Mouse (Mus musculus) lung, embryonic 15.5 days (tissue): ENCODE data around the gene Myo15b. TPM values are rescaled to one million over a fixed set of nuclear protein-coding genes. Genes with fewer than 3 reads are reported as not detected.

Source experiments
- ATAC-seq: fragments of 200-750 bp; cut with Nextera tagmentation; 2 replicates; pipeline ENCODE4 v1.8.0; 2017; ENCODE audit warnings: moderate number of reproducible peaks, borderline replicate concordance; ENCODE audit not compliant: low FRiP score, low TSS enrichment; ENCODE audit errors: extremely low read depth
- H3K27ac ChIP-seq: fragments of 300-500 bp; sonication (generic); 2 replicates; pipeline ENCODE4 v1.5.1; 2015; ENCODE audit warnings: moderate library complexity, mild to moderate bottlenecking, inconsistent platforms
- H3K27me3 ChIP-seq: fragments of 300-500 bp; sonication (generic); 2 replicates; pipeline ENCODE4 v1.6.1; 2015; ENCODE audit warnings: inconsistent platforms
- H3K36me3 ChIP-seq: fragments of 300-500 bp; sonication (generic); 2 replicates; pipeline ENCODE4 v1.6.1; 2015; ENCODE audit warnings: inconsistent platforms
- H3K4me1 ChIP-seq: fragments of 300-500 bp; sonication (generic); 2 replicates; pipeline ENCODE4 v1.6.1; 2015; ENCODE audit warnings: inconsistent platforms
- H3K4me2 ChIP-seq: fragments of 300-500 bp; sonication (generic); 2 replicates; pipeline ENCODE4 v1.6.1; 2015; ENCODE audit warnings: inconsistent platforms, mild to moderate bottlenecking, moderate library complexity
- H3K4me3 ChIP-seq: fragments of 300-500 bp; sonication (generic); 2 replicates; pipeline ENCODE4 v1.5.1; 2015; ENCODE audit warnings: mild to moderate bottlenecking, inconsistent platforms
- H3K9ac ChIP-seq: fragments of 300-500 bp; sonication (generic); 2 replicates; pipeline ENCODE4 v1.6.1; 2015; ENCODE audit warnings: inconsistent platforms
- H3K9me3 ChIP-seq: fragments of 300-500 bp; sonication (generic); 2 replicates; pipeline ENCODE4 v1.6.1; 2016; ENCODE audit warnings: inconsistent platforms
- WGBS: fragments of 180-500 bp; shearing (Covaris S2); methylation state at CpG from one replicate; pipeline ENCODE4 v1.1.7; 2015; 5-methylcytosine and 5-hydroxymethylcytosine counted together
- polyA plus RNA-seq: library from polyadenylated mRNA; unstranded; fragments of >200 nt; fragmentation: Nextera tagmentation; extraction: Ambion mirVana; gene quantifications from 2 replicates; pipeline ENCODE4 v1.2.1, GENCODE M21; 2015

The Myo15b gene
- polyA plus RNA-seq, 1 experiment from 2014 or later = 0.49 TPM

- Histone ChIP-seq H3K4me2 (no peak overlapping the region), H3K4me1 (peaks cover 54% of the 10 kb centered on the region), H3K9me3 (no peaks in the 10 kb centered on the region), H3K36me3 (no peaks in the 10 kb centered on the region), H3K9ac (no peak overlapping the region), H3K27me3 (no peaks in the 10 kb centered on the region), H3K27ac (no peak overlapping the region), H3K4me3 (no peak overlapping the region)
- no peak for ATAC-seq
- WGBS = 82% methylated on average over 5 of the region's 5 CpGs
Observed at GRCm38 (mm10) chr11:115906521-115906920, 48.3 kb downstream of the Myo15b start.

- H3K4me2 ChIP-seq = no peak overlapping the region
- ATAC-seq = no peak
- 71% methylated on average over 5 of the region's 5 CpGs for WGBS
Observed at GRCm38 (mm10) chr11:115911134-115911561, 52.9 kb downstream of the Myo15b start.

GRCm38 (mm10) chr11:115911632-115912376 lies 53.6 kb downstream of the Myo15b start, which contains the start of gene Smim6:
Gene Smim6, plus strand, starts transcription at chr11:115912017.
- Histone ChIP-seq H3K27ac (peak within 1 kb of the TSS; percentile 96), H3K4me3 (peak within 1 kb of the TSS; percentile 23), H3K4me1 (peaks cover 7% of the 10 kb centered on the region; the same call in 1 of the 2 replicates), H3K9ac (peak within 1 kb of the TSS; percentile 27; the same call in 1 of the 2 replicates), H3K36me3 (peaks cover 20% of the 10 kb centered on the region), H3K9me3 (no peaks in the 10 kb centered on the region), H3K4me2 (peak within 1 kb of the TSS; percentile 39), H3K27me3 (no peaks in the 10 kb centered on the region)
- 50% methylated on average over 11 of the region's 11 CpGs for WGBS
- ATAC-seq = peak; percentile 88

More at GRCm38 (mm10) chr11:115911134-115911561, 52.9 kb downstream of the Myo15b start:
- Histone ChIP-seq H3K9ac (0 out of 2 replicates have a peak overlapping the region, but pooled peaks have one; percentile 0), H3K9me3 (no peaks in the 10 kb centered on the region), H3K4me1 (peaks cover 9% of the 10 kb centered on the region; the same call in 1 of the 2 replicates), H3K4me3 (no peak overlapping the region), H3K27me3 (no peaks in the 10 kb centered on the region), H3K27ac (peak overlapping the region; percentile 96), H3K36me3 (peaks cover 18% of the 10 kb centered on the region)

- no peak for ATAC-seq
- no peak overlapping the region for H3K9ac ChIP-seq
- H3K4me2 ChIP-seq = no peak overlapping the region
- no peaks in the 10 kb centered on the region for H3K4me1 ChIP-seq
- no peak overlapping the region for H3K4me3 ChIP-seq
- peaks cover 25% of the 10 kb centered on the region for H3K36me3 ChIP-seq
- no peak overlapping the region for H3K27ac ChIP-seq
- H3K9me3 ChIP-seq = no peaks in the 10 kb centered on the region
- no peaks in the 10 kb centered on the region for H3K27me3 ChIP-seq
- WGBS = 88% methylated on average over 4 of the region's 4 CpGs
Observed at GRCm38 (mm10) chr11:115916579-115916978, 58.4 kb downstream of the Myo15b start.

- peaks cover 27% of the 10 kb centered on the region for H3K36me3 ChIP-seq
- ATAC-seq = no peak
- H3K4me3 ChIP-seq = no peak overlapping the region
- WGBS = 80% methylated on average over 5 of the region's 5 CpGs
- no peak overlapping the region for H3K27ac ChIP-seq
- no peak overlapping the region for H3K9ac ChIP-seq
- H3K27me3 ChIP-seq = no peaks in the 10 kb centered on the region
- H3K9me3 ChIP-seq = no peaks in the 10 kb centered on the region
- no peaks in the 10 kb centered on the region for H3K4me1 ChIP-seq
- no peak overlapping the region for H3K4me2 ChIP-seq
Observed at GRCm38 (mm10) chr11:115918637-115919036, 60.4 kb downstream of the Myo15b start.

GRCm38 (mm10) chr11:115919073-115919472 lies 60.9 kb downstream of the Myo15b start:
- no peak overlapping the region for H3K4me3 ChIP-seq
- H3K4me2 ChIP-seq = no peak overlapping the region
- no peak for ATAC-seq
- H3K9me3 ChIP-seq = no peaks in the 10 kb centered on the region
- WGBS = 88% methylated on average over 5 of the region's 5 CpGs
- H3K27ac ChIP-seq = no peak overlapping the region
- peaks cover 27% of the 10 kb centered on the region for H3K36me3 ChIP-seq
- H3K27me3 ChIP-seq = no peaks in the 10 kb centered on the region
- H3K9ac ChIP-seq = no peak overlapping the region
- H3K4me1 ChIP-seq = no peaks in the 10 kb centered on the region

GRCm38 (mm10) chr11:115920110-115920818 lies 62.1 kb downstream of the Myo15b start:
- no peak overlapping the region for H3K27ac ChIP-seq
- H3K36me3 ChIP-seq = peaks cover 25% of the 10 kb centered on the region
- H3K4me3 ChIP-seq = no peak overlapping the region
- H3K9me3 ChIP-seq = no peaks in the 10 kb centered on the region
- H3K27me3 ChIP-seq = no peaks in the 10 kb centered on the region
- no peak overlapping the region for H3K4me2 ChIP-seq
- no peaks in the 10 kb centered on the region for H3K4me1 ChIP-seq
- ATAC-seq = no peak
- 41% methylated on average over 6 of the region's 6 CpGs for WGBS
- H3K9ac ChIP-seq = no peak overlapping the region

- Histone ChIP-seq H3K4me2 (no peak overlapping the region), H3K36me3 (peaks cover 21% of the 10 kb centered on the region; the same call in 1 of the 2 replicates), H3K4me1 (no peaks in the 10 kb centered on the region), H3K27ac (no peak overlapping the region), H3K27me3 (no peaks in the 10 kb centered on the region), H3K9me3 (no peaks in the 10 kb centered on the region), H3K9ac (no peak overlapping the region), H3K4me3 (no peak overlapping the region)
- no peak for ATAC-seq
- 94% methylated on average over 1 of the region's 1 CpGs for WGBS
Observed at GRCm38 (mm10) chr11:115921986-115922385, 63.8 kb downstream of the Myo15b start.

GRCm38 (mm10) chr11:115929031-115929430 lies 70.8 kb downstream of the Myo15b start:
- no peak for ATAC-seq
- no peak overlapping the region for H3K4me3 ChIP-seq
- H3K36me3 ChIP-seq = peaks cover 22% of the 10 kb centered on the region; the same call in 1 of the 2 replicates
- H3K27ac ChIP-seq = no peak overlapping the region
- H3K9me3 ChIP-seq = no peaks in the 10 kb centered on the region
- WGBS = 87% methylated on average over 8 of the region's 8 CpGs
- peaks cover 11% of the 10 kb centered on the region for H3K4me1 ChIP-seq
- H3K9ac ChIP-seq = no peak overlapping the region
- H3K27me3 ChIP-seq = no peaks in the 10 kb centered on the region
- no peak overlapping the region for H3K4me2 ChIP-seq

- H3K4me1 ChIP-seq = peaks cover 19% of the 10 kb centered on the region
- no peak for ATAC-seq
- no peaks in the 10 kb centered on the region for H3K9me3 ChIP-seq
- H3K9ac ChIP-seq = no peak overlapping the region
- H3K27me3 ChIP-seq = no peaks in the 10 kb centered on the region
- WGBS = 71% methylated on average over 3 of the region's 3 CpGs
- peaks cover 18% of the 10 kb centered on the region; the same call in 1 of the 2 replicates for H3K36me3 ChIP-seq
- no peak overlapping the region for H3K4me3 ChIP-seq
- no peak overlapping the region for H3K4me2 ChIP-seq
- no peak overlapping the region for H3K27ac ChIP-seq
Observed at GRCm38 (mm10) chr11:115929818-115930217, 71.6 kb downstream of the Myo15b start.

GRCm38 (mm10) chr11:115931235-115931634 lies 73.0 kb downstream of the Myo15b start:
- Histone ChIP-seq H3K36me3 (peaks cover 23% of the 10 kb centered on the region; the same call in 1 of the 2 replicates), H3K4me3 (no peak overlapping the region), H3K27me3 (no peaks in the 10 kb centered on the region), H3K9me3 (no peaks in the 10 kb centered on the region), H3K4me2 (no peak overlapping the region), H3K4me1 (peaks cover 20% of the 10 kb centered on the region), H3K9ac (no peak overlapping the region), H3K27ac (no peak overlapping the region)
- WGBS = 66% methylated on average over 3 of the region's 3 CpGs
- no peak for ATAC-seq
